Mouse (Mus musculus): ENCODE measurements at regions not wholly inside any gene's neighbourhood (a gene's known extent, or its start where the extent isn't known, plus 50 kb on each side); places are given as distances from the start of the nearest gene placed in this dataset.

GRCm38 (mm10) chr6:6794320-6795018, 68.7 kb upstream of the Dlx6 start:
- TF ChIP-seq POLR2A (IDR thresholded peaks at IDR 0.05; ENCODE audit: control insufficient read depth in 1 of 2, insufficient read depth in 1 of 2, low read depth in 1 of 2, low read length in 2 of 2, poor library complexity in 1 of 2) (no peak), HCFC1 (IDR thresholded peaks at IDR 0.05; ENCODE audit: low read depth, low read length) (no peak), RCOR1 (IDR thresholded peaks at IDR 0.05; ENCODE audit: low read depth, low read length) (no peak), CTCF (IDR thresholded peaks at IDR 0.05 in 2 of 3, conservative IDR thresholded peaks at IDR 0.05 in 1 of 3; ENCODE audit: control insufficient read depth in 1 of 3, insufficient read depth in 1 of 3, low read depth in 2 of 3, low read length in 3 of 3, poor library complexity in 1 of 3, severe bottlenecking in 1 of 3) (no peak), MXI1 (IDR thresholded peaks at IDR 0.05; ENCODE audit: low read depth, low read length) (no peak), KAT2A (conservative IDR thresholded peaks at IDR 0.05; ENCODE audit: low read depth, low read length) (no peak), USF2 (IDR thresholded peaks at IDR 0.05; ENCODE audit: borderline replicate concordance in 1 of 2, insufficient read depth in 1 of 2, low read depth in 1 of 2, low read length in 2 of 2) (no peak), ELF1 (IDR thresholded peaks at IDR 0.05; ENCODE audit: low read depth, low read length) (no peak), ZC3H11A (IDR thresholded peaks at IDR 0.05; ENCODE audit: low read depth, low read length) (no peak), USF1 (IDR thresholded peaks at IDR 0.05; ENCODE audit: low read depth, low read length) (no peak), MAX (IDR thresholded peaks at IDR 0.05; ENCODE audit: low read length) (no peak), CHD2 (IDR thresholded peaks at IDR 0.05; ENCODE audit: low read length) (no peak), POLR2AphosphoS5 (IDR thresholded peaks at IDR 0.05; ENCODE audit: borderline replicate concordance, low read depth, low read length) (no peak), GATA1 (IDR thresholded peaks at IDR 0.05; ENCODE audit: low read depth, low read length) (no peak)
